Mouse (Mus musculus) brain, embryonic 14.5 days (tissue): Measurements from ENCODE around the gene Eepd1. TPM values are rescaled to one million over a fixed set of nuclear protein-coding genes. Genes with fewer than 3 reads are reported as not detected.

Experiments
- DNase-seq: peaks from one replicate; pipeline ENCODE4 v3.0.0-alpha.2; 2011; ENCODE audit warnings: low read depth
- CTCF ChIP-seq: fragments of 200-500 bp; IDR thresholded peaks from 2 replicates; pipeline ENCODE4 v1.5.1; 2012; ENCODE audit warnings: inconsistent platforms, mild to moderate bottlenecking, moderate library complexity, borderline replicate concordance; ENCODE audit not compliant: insufficient read depth, insufficient read length; ENCODE audit errors: extremely low read depth
- POLR2A ChIP-seq: fragments of 200-500 bp; IDR thresholded peaks from 2 replicates; pipeline ENCODE4 v1.6.1; 2012; ENCODE audit warnings: mild to moderate bottlenecking, inconsistent platforms, borderline replicate concordance; ENCODE audit not compliant: poor library complexity, insufficient read depth, insufficient read length, severe bottlenecking; ENCODE audit errors: extremely low read depth
- polyA plus RNA-seq: library from polyadenylated mRNA; depleted of rRNA; stranded (reverse); fragments of >200 nt; gene quantifications from 2 replicates; pipeline ENCODE4 v1.2.3, GENCODE M21; 2012

The Eepd1 gene
- polyA plus RNA-seq, 1 experiment, result 5.3 TPM

DNA sequence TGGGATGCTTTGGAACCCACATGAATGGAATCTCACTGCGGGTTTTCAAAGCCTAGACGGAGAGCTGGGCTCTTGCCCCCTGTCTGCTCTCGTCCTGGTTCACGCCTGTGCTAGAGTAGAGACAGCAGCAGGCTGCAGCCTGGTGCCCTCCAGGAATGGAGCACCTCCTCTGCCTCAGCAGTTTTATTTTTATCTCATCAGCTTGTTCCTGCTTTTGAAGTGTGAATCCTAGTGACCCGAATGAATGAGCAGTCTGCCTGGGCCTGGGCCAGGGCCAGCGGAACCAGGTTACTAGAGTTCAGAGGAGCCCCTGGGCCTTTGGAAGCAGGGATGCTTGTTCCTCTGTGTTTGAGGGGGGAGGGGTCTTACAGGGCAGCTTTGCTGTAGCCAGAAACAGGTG is 37.8 kb downstream of the Eepd1 start:
- no peak for DNase-seq
- TF ChIP-seq POLR2A, result no peak
- TF ChIP-seq CTCF, result no peak

DNA sequence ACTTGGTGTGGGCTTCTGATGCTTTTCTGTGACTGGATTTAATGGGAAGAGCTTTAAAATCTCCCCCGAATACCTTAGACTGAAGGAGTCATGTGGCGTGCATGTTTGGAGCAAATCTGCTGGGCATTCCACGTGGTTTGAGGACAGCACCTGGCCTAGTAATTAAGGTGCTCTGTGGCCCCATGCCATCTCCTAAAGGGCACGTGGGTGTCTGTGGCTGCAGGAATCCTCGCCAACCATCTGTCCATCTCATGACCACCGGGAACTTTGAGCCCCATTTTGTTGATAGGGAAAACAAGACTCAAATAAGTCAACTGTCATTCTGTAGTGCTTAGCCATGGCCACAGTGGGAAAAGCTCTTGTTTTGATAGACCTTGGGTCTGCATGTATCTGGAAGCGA is 39.5 kb downstream of the Eepd1 start:
- TF ChIP-seq CTCF, result no peak
- DNase-seq, result no peak

DNA sequence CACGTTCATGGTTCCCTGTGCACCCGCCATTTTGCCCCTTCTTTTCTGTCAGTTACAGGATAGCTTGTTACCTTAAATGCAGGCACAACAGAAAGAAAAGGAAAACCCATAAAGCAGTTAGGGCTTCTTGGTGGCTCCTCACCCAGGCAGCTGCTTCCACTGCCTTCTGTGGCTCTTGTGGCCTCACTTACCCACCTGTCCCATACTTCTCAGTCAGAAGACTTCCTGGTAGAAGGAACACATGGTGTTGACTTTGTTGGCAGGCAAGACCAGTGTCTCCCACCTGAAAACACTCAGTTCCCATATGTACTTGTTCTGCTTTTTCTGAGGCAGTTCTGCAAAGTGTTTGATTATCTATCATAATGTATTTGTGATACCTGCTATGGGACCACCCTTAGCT is 40.5 kb downstream of the Eepd1 start:
- DNase-seq, result no peak
- TF ChIP-seq CTCF (no peak), POLR2A (no peak)

DNA sequence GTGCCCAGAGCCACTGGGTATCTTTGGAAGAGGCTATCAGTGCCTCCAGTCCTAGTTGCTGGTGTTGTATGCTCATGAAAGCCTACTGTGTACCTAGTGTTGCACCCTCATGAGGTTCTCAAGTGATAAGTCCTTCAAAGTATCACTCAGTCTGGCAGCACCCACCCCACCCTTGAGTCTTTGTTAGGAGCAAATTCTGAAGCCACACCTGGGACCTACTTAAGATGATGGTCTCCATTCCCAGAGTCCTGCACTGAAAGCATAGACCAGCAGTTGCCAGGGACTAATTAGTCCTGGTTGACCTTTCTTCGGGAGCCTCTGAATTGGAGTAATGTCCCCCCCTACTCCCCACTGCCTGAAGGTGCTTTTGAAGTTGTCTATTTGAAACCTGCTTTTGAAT is 45.2 kb downstream of the Eepd1 start:
- no peak for DNase-seq
- no peak for TF ChIP-seq POLR2A
- TF ChIP-seq CTCF, result no peak

DNA sequence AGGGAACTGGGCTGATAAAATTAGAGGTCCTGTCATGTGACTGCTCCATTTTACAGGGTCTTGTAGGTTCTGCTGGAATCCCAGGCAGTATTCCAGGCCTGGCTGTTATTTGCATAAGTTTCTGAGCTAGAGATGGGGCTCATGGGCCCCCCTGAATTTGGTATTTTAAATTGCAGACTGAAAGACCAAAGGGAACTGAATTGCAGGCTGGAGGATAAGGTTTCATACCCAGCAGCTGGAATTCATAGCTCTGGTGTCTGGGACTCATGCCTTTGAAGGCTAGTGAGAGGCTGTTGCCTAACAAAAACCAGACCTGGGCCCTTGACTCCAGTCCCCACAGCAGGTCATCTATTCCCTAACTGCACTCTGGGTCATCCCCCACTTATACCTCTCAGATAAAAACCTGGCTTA is 45.6 kb downstream of the Eepd1 start:
- DNase-seq, result peak; percentile 48
- TF ChIP-seq POLR2A, result no peak
- TF ChIP-seq CTCF, result no peak

DNA sequence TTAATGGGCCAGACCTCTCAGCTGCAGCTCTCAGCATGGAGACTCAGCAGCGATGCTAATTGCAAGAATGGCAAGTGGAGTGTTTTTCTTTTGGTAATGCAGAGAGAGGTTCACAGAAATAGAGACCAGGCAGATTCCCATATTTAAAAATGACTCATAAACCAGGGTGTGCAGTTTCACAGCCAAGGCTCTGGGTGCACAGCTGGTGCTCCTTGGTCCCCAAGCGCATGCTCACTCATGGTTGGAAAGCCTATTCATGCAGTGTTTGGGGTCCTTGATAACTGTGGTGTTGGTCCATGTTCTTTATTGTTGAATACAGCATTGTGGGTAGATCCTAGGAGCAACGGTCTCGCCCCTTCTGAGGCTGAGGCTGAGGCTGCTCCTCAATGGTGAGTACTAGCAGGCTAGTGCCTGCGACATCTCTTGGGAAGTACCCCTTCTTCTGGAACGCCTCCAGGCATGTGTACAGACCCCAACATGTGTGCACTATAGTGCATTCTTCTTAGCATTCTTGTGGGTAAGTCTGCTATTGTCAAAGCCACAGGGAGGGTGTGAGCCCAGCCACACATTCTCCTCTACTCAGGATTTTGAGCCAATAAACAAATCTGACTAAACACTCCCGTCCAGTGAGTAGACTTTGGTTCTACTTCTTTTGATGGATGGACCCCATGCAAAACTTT is 46.2 kb downstream of the Eepd1 start:
- TF ChIP-seq CTCF (no peak), POLR2A (no peak)
- DNase-seq, result peak; percentile 28

DNA sequence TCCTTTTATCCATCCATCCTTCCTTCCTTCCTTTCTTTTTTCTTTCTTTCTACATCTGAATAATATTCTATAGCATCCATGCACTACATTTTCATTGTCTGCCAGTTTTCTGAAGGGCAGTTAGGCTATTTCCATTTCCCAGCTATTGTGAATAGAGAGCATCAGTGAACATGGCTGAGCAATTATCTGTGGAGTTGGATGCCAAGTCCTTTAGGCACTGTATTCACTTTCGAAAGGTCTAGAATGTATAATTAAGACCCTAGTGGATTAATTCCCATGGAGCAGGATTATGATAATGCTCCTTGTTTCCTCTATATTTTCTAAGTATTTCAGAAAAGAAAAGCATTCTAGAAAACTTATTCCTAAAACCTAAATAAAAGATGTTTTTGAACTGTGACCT is 50.3 kb downstream of the Eepd1 start:
- DNase-seq, result peak; percentile 73
- TF ChIP-seq CTCF (no peak), POLR2A (no peak)

DNA sequence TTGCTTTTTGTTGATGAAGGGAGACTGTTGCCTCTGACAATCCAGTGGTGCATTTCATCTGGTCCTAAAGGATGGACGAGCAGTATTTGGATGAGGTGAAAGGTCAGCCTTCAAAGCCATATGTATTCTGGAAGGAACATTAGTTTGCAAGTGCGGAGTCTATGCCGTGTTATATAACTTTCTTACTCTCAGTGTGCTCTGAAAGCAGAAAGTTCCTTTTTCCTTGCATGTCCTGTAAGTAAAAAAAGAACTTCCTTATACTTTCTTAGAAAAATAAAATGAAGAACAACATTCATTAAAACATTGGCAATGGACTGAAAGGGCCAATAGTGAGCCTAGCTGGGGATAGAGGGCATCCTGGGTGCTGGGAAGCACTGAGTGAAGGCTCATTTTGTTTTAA is 50.8 kb downstream of the Eepd1 start:
- TF ChIP-seq CTCF, result no peak
- no peak for TF ChIP-seq POLR2A
- no peak for DNase-seq

DNA sequence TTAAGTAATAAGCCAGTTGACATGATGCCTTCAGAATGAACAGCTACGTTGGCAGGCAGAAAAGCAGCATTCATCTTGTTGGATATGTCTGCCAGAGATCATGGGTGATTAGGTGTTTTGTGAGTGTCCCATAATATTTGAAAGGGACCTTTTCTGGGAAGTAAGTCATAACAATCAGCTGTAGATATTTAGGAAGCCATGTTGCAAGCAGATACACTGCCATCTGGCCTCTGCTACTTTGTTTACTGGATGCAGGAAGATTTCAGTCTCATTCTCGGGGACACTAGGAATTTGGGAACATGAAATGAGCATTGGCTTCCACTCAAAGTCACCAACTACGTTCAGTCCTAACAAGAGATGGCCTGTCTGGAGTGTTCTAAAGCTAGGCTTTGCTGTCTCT is 54.1 kb downstream of the Eepd1 start:
- DNase-seq, result no peak
- no peak for TF ChIP-seq CTCF
- TF ChIP-seq POLR2A, result no peak

DNA sequence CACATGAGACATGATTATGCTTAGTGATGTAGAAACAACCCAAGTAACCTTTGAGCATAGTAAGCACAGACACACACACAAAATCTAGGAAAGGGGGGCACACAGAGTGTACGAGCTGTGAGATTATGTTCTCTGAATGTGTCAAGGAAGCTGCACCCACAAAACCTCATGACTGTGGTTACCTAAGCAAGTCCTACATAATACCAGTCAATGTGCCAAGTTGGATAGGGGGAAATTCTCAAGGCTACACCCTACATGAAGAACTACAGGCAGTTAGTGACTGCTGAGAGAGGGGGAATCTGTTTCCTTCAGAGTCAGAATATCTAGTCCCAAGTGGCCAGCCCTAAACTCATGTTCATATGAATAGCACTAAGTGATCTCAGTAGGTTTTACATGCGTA is 58.1 kb downstream of the Eepd1 start:
- TF ChIP-seq POLR2A, result no peak
- no peak for TF ChIP-seq CTCF
- no peak for DNase-seq

DNA sequence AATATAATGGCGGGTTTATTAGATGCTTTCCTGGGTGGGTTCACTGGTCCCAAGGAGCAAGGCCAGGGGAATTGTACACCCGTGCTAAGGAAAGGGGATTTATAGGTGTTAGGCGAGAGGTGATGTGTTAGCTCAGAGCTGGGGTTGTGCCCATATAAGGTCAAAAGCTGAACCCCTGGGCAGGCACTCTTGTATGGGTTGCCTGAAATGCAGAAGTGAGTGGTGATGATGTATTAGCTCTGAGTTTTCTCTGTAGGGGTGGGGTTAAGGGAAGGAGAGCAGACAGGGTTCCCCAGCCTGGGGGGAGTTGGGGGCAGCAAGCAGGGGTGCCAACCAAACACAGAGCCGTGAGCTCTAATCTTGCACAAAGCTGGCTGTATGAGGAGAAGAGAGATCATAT is 60.0 kb downstream of the Eepd1 start:
- no peak for DNase-seq

DNA sequence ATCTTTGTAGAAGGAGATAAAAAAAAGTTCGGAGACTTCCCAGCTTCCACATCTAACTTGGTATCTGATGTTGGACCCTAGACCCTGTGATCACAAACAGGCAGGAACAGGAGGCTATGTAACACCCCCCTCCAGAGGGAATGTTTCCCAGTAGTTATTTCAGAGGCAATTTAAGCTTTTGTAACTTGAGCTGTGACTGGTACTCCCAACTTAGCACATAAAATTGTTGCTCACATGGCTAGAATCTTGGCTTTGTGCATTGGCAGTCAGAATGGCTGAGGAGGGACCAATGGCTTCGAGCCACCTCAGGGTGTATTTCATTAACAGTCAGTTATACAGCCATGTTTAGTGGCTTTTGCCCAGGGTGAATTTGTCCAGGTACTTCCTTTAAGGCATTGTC is 63.9 kb downstream of the Eepd1 start:
- no peak for DNase-seq
- TF ChIP-seq CTCF (no peak), POLR2A (no peak)

More for the DNA sequence above, 60.0 kb downstream of the Eepd1 start:
- TF ChIP-seq CTCF (no peak), POLR2A (no peak)
